ENCODE assay signal across 11 mouse cellular contexts in the genomic region with DNA sequence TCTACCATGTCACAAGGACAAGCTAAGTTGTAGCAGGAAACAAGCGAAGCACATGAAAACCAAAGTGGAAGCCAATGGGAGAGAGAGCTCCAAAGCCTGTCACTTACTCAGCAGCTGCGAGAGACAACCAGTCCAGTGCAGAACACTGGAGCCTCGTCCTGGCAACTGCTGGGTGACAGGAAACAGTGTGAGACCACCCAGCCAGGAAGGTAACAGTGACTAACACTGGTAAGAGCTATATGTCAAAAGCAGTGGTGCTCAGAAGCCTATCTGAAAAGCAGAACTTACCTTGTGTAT. TPM values are rescaled to one million over a fixed set of nuclear protein-coding genes. Genes with fewer than 3 reads are reported as not detected.
DNase-seq lines count a peak whose midpoint lies in the region; ATAC-seq and TF ChIP-seq lines count a peak whose summit lies in the region.
"Had no signal": no experiment of that assay in that cellular context is flagged by ENCODE, and none has a peak within 500 bp of the region (broad histone marks: within the 10 kb centered on the region; RNA-seq: fewer than 3 reads in every experiment).

No protein-coding gene starts in this region.

- H3K4me2 ChIP-seq in embryonic facial prominence, embryonic 12.5 days (replicated peaks), result no peak overlapping the region
- peak overlapping the region; percentile 16; the same call in 1 of the 2 replicates for H3K4me2 ChIP-seq in heart, postnatal 0 days (ENCODE audit: low read depth, low read length)
- peak overlapping the region; percentile 18; the same call in 1 of the 2 replicates for H3K4me2 ChIP-seq in midbrain, embryonic 14.5 days (ENCODE audit: low read length)

- no peaks in the 10 kb centered on the region for H3K27me3 ChIP-seq in embryonic facial prominence, embryonic 12.5 days
- H3K27me3 ChIP-seq in heart, postnatal 0 days (ENCODE audit: control insufficient read depth, insufficient read depth, low read length), result no peaks in the 10 kb centered on the region
- H3K27me3 ChIP-seq in midbrain, embryonic 14.5 days (ENCODE audit: control insufficient read depth, insufficient read depth, low read length), result no peaks in the 10 kb centered on the region

- 36% methylated on average over 3 of the region's 3 CpGs for WGBS in embryonic facial prominence, embryonic 12.5 days
- 26% methylated on average over 3 of the region's 3 CpGs for WGBS in heart, postnatal 0 days
- 31% methylated on average over 3 of the region's 3 CpGs for WGBS in midbrain, embryonic 14.5 days

- TF ChIP-seq EP300 in heart, postnatal 0 days (IDR thresholded peaks at IDR 0.05; ENCODE audit: low read depth), result no peak

- H3K9ac ChIP-seq in embryonic facial prominence, embryonic 12.5 days, result no peak overlapping the region
- no peak overlapping the region for H3K9ac ChIP-seq in heart, postnatal 0 days (replicated peaks; ENCODE audit: low read depth, low read length)
- no peak overlapping the region; the same call in 1 of the 2 replicates for H3K9ac ChIP-seq in midbrain, embryonic 14.5 days (replicated peaks; ENCODE audit: low read length)

- no peak for TF ChIP-seq CTCF in left cerebral cortex, adult 2 months (IDR thresholded peaks at IDR 0.05)
- no peak for TF ChIP-seq CTCF in heart, postnatal 0 days (IDR thresholded peaks at IDR 0.05; ENCODE audit: low read depth)

- peak overlapping the region; percentile 68 for H3K27ac ChIP-seq in left cerebral cortex, adult 2 months
- peak overlapping the region; percentile 47; the same call in 1 of the 2 replicates for H3K27ac ChIP-seq in embryonic facial prominence, embryonic 12.5 days
- H3K27ac ChIP-seq in heart, postnatal 0 days (ENCODE audit: low read depth), result peak overlapping the region; percentile 78
- peak overlapping the region; percentile 61 for H3K27ac ChIP-seq in midbrain, embryonic 14.5 days (replicated peaks; ENCODE audit: low read depth, low read length)

- no peak for ATAC-seq in embryonic facial prominence, embryonic 12.5 days (ENCODE audit: insufficient number of reproducible peaks, insufficient read depth, low FRiP score, low TSS enrichment)
- ATAC-seq in heart, postnatal 0 days (ENCODE audit: insufficient read depth, low read depth), result peak; percentile 32; the same call in 1 of the 2 replicates
- ATAC-seq in midbrain, embryonic 14.5 days (ENCODE audit: low FRiP score, low TSS enrichment), result no peak

- no peak overlapping the region for H3K4me3 ChIP-seq in left cerebral cortex, adult 2 months
- no peak overlapping the region for H3K4me3 ChIP-seq in embryonic facial prominence, embryonic 12.5 days
- no peak overlapping the region for H3K4me3 ChIP-seq in heart, postnatal 0 days (ENCODE audit: low read depth, low read length)
- H3K4me3 ChIP-seq in midbrain, embryonic 14.5 days (replicated peaks; ENCODE audit: low read depth, low read length), result no peak overlapping the region
- H3K4me3 ChIP-seq: erythroblast, embryonic 14.5 days had no signal

- H3K9me3 ChIP-seq in embryonic facial prominence, embryonic 12.5 days, result no peaks in the 10 kb centered on the region
- no peaks in the 10 kb centered on the region for H3K9me3 ChIP-seq in heart, postnatal 0 days (replicated peaks; ENCODE audit: control insufficient read depth, low read length)
- no peaks in the 10 kb centered on the region for H3K9me3 ChIP-seq in midbrain, embryonic 14.5 days (ENCODE audit: control insufficient read depth, low read length)

- intact Hi-C loops in left cerebral cortex, adult 2 months (cut with DNase I), result no loop called here

- H3K36me3 ChIP-seq in embryonic facial prominence, embryonic 12.5 days, result no peaks in the 10 kb centered on the region
- no peaks in the 10 kb centered on the region for H3K36me3 ChIP-seq in heart, postnatal 0 days (replicated peaks; ENCODE audit: control insufficient read depth, insufficient read depth, low read length)
- H3K36me3 ChIP-seq in midbrain, embryonic 14.5 days (ENCODE audit: control insufficient read depth, insufficient read depth, low read length), result no peaks in the 10 kb centered on the region

- peaks cover 26% of the 10 kb centered on the region for H3K4me1 ChIP-seq in embryonic facial prominence, embryonic 12.5 days
- H3K4me1 ChIP-seq in heart, postnatal 0 days (ENCODE audit: control insufficient read depth, insufficient read depth), result peaks cover 48% of the 10 kb centered on the region
- peaks cover 22% of the 10 kb centered on the region for H3K4me1 ChIP-seq in midbrain, embryonic 14.5 days (ENCODE audit: control insufficient read depth, insufficient read depth, low read length)

- no peak for DNase-seq in left cerebral cortex, adult 2 months (ENCODE audit: extremely low spot score in 1 of 2, low spot score in 2 of 2)
- no peak for DNase-seq in left cerebral cortex, adult 18-20 months (ENCODE audit: low spot score in 2 of 2)
- no peak for DNase-seq in heart, postnatal 0 days (ENCODE audit: low spot score)
- peak; percentile 51 for DNase-seq in midbrain, embryonic 14.5 days
- DNase-seq in kidney, postnatal 25 days, result no peak
- DNase-seq in gastrocnemius, postnatal 25 days, result no peak
- no peak for DNase-seq in spleen, postnatal 36 days (ENCODE audit: low spot score in 2 of 2)
- DNase-seq: right cerebral cortex, adult 18-20 months had no signal

RNA-seq across cellular contexts. Expression of gene Tln2, which starts 14.1 kb away (rescaled TPM):
- total RNA-seq in left cerebral cortex, adult 2 months (2021), result 10 to 100 TPM; 96.2 to 96.3 TPM
- 10 to 100 TPM; 81.5 to 85.2 TPM for total RNA-seq in left cerebral cortex, adult 18-20 months (2021)
- polyA plus RNA-seq in embryonic facial prominence, embryonic 12.5 days (2016; fragmentation: Nextera tagmentation; extraction: Ambion mirVana), result 35.3 and 37.0 TPM in 2 replicates
- total RNA-seq in heart, postnatal 0 days (2014; rRNA removed; ENCODE audit: low replicate concordance), result 92.4 and 92.6 TPM in 2 replicates
- 67.0 and 75.3 TPM in 2 replicates for polyA plus RNA-seq in heart, postnatal 0 days (2015; fragmentation: Nextera tagmentation; extraction: Ambion mirVana)
- polyA plus RNA-seq in midbrain, embryonic 14.5 days (2014; fragmentation: Nextera tagmentation; extraction: Ambion mirVana), result 19.3 and 23.8 TPM in 2 replicates
- 100 to 1,000 TPM in 1 of 2 experiments, 10 to 100 TPM in 1; 77.1 to 100 TPM for total RNA-seq in gastrocnemius, postnatal 25 days (2021)
- total RNA-seq: MEL had no signal
